Mouse (Mus musculus) intestine, embryonic 15.5 days (tissue): ENCODE results near the gene Cped1. TPM values are rescaled to one million over a fixed set of nuclear protein-coding genes. Genes with fewer than 3 reads are reported as not detected.
"Not testable (repeated sequence)": the region's sequence is repeated elsewhere in the genome, so short reads cannot be mapped to it uniquely, and the experiment has no call there.

Experiments
- ATAC-seq: fragments of 200-750 bp; cut with Nextera tagmentation; 2 replicates; pipeline ENCODE4 v1.8.0; 2017; ENCODE audit warnings: moderate TSS enrichment, moderate library complexity
- H3K27ac ChIP-seq: fragments of 300-500 bp; sonication (generic); 2 replicates; pipeline ENCODE4 v1.5.1; 2015; ENCODE audit warnings: mild to moderate bottlenecking, inconsistent platforms
- H3K27me3 ChIP-seq: fragments of 300-500 bp; sonication (generic); replicated peaks from 2 replicates; pipeline ENCODE4 v1.6.1; 2015; ENCODE audit warnings: inconsistent platforms
- H3K36me3 ChIP-seq: fragments of 300-500 bp; sonication (generic); 2 replicates; pipeline ENCODE4 v1.6.1; 2015; ENCODE audit warnings: inconsistent platforms
- H3K4me1 ChIP-seq: fragments of 300-500 bp; sonication (generic); replicated peaks from 2 replicates; pipeline ENCODE4 v1.6.1; 2015; ENCODE audit warnings: inconsistent platforms
- H3K4me2 ChIP-seq: fragments of 300-500 bp; sonication (generic); replicated peaks from 2 replicates; pipeline ENCODE4 v1.6.1; 2015; ENCODE audit warnings: mild to moderate bottlenecking, inconsistent platforms
- H3K4me3 ChIP-seq: fragments of 300-500 bp; sonication (generic); replicated peaks from 2 replicates; pipeline ENCODE4 v1.5.1; 2015; ENCODE audit warnings: inconsistent platforms
- H3K9ac ChIP-seq: fragments of 300-500 bp; sonication (generic); 2 replicates; pipeline ENCODE4 v1.6.1; 2015; ENCODE audit warnings: inconsistent platforms
- H3K9me3 ChIP-seq: fragments of 300-500 bp; sonication (generic); 2 replicates; pipeline ENCODE4 v1.6.1; 2016; ENCODE audit warnings: inconsistent platforms
- WGBS: fragments of 180-500 bp; shearing (Covaris S2); methylation state at CpG from one replicate; pipeline ENCODE4 v1.1.7; 2015; 5-methylcytosine and 5-hydroxymethylcytosine counted together
- polyA plus RNA-seq: library from polyadenylated mRNA; unstranded; fragments of >200 nt; fragmentation: Nextera tagmentation; extraction: Ambion mirVana; gene quantifications from 2 replicates; pipeline ENCODE4 v1.2.1, GENCODE M21; 2015

Gene Cped1
- polyA plus RNA-seq, 1 experiment from 2014 or later: 20.7 TPM

DNA sequence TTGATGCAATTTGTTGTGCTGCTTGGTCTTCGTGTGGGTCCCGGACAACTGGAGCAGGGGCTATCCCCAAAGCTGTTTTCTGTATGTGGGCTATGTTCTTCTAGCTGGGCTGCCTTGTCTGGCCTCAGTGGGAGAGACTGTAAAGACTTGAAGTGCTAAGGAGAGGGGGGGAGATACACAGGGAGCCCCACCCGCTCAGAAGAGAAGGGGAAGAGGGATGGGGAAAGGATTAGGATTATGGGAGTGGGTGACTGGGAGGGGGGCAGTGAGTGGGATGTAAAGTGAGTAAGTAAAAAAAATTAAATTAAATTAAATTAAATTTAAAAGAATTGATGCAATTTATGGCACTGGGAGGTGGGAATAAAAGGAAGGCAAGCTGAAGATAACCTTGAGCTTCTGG, 50.2 kb downstream of the Cped1 start:
- Histone ChIP-seq H3K4me1 (no peaks in the 10 kb centered on the region), H3K27me3 (no peaks in the 10 kb centered on the region), H3K9me3 (no peaks in the 10 kb centered on the region), H3K9ac (no peak overlapping the region), H3K4me3 (no peak overlapping the region), H3K27ac (no peak overlapping the region), H3K36me3 (no peaks in the 10 kb centered on the region), H3K4me2 (no peak overlapping the region)
- 87% methylated on average over 3 of the region's 3 CpGs for WGBS
- no peak for ATAC-seq

DNA sequence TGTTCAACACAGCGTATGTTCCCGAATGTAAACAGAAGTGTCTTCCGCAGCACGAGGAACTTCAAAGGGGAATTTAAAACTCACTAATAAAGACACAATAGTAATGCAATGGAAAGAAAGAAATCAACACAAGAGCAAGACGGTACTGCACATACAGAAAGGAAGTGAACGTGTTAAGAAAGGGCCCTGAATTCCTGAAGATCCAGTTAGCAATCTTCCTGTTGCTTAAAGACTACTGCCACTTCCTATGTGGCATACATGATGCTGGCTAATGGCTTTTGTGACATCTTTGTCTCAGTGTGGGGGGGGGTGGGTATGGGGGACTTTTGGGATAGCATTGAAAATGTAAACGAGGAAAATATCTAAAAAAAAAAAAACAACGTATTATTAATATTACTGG, 50.7 kb downstream of the Cped1 start:
- WGBS: 80% methylated on average over 8 of the region's 8 CpGs

DNA sequence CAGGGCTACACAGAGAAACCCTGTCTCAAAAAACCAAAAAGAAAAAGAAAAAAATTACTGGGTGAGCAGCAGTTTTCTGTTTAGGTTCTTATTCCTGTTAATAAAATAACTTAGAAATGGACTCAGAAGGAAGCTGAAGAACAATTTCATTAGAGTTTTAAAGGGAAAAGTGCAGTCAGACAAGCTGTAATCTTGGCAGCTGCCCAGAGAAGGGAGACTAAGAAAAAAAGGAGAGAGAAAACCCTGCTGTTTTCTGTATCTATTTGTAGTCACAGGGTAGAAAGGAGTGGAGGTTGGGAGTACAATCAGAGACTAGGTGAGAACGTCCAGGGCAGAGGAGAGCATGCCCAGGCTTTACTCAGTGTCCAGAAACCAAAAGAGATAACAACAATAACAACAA, 51.2 kb downstream of the Cped1 start:
- H3K27ac ChIP-seq: no peak overlapping the region
- no peaks in the 10 kb centered on the region for H3K4me1 ChIP-seq
- H3K4me3 ChIP-seq: no peak overlapping the region
- no peaks in the 10 kb centered on the region for H3K36me3 ChIP-seq
- no peak overlapping the region for H3K9ac ChIP-seq
- H3K4me2 ChIP-seq: no peak overlapping the region
- no peaks in the 10 kb centered on the region for H3K9me3 ChIP-seq
- 67% methylated on average over 1 of the region's 1 CpGs for WGBS
- ATAC-seq: no peak
- no peaks in the 10 kb centered on the region for H3K27me3 ChIP-seq

More for the DNA sequence above, 50.7 kb downstream of the Cped1 start:
- no peak overlapping the region for H3K27ac ChIP-seq
- H3K4me1 ChIP-seq: no peaks in the 10 kb centered on the region
- no peak for ATAC-seq
- no peak overlapping the region for H3K9ac ChIP-seq
- no peaks in the 10 kb centered on the region for H3K36me3 ChIP-seq
- H3K4me2 ChIP-seq: no peak overlapping the region
- H3K27me3 ChIP-seq: no peaks in the 10 kb centered on the region
- H3K9me3 ChIP-seq: no peaks in the 10 kb centered on the region
- H3K4me3 ChIP-seq: no peak overlapping the region

DNA sequence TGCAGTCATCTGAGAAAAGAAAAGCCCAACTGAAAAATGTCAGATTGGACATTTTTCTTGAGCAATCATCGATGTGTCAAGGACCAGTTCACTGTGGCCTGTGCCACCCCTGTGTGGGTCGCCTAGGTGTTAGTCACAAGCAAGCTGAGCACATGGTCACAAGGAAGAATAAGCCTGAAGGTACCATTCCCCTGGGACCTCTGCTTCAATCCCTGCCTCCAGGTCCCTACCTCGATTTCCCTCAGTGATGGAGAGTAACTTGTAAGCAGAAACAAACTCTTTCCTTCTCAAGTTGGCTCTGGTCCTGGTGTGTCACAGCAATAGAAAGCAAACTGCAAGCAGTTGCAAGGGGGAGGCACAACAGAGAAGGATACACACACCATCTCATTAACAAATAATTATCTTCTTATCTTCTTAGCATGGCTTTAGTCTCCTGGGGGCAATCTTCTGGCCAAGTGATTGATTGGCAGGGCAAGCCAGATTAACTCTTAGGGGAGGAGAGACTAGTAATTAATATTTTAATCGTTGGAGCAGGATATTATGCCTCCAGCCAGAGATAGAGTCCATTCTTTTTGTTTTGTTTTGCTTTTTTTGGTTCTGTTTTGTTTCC, 51.8 kb downstream of the Cped1 start:
- 69% methylated on average over 4 of the region's 4 CpGs for WGBS
- Histone ChIP-seq H3K27me3 (no peaks in the 10 kb centered on the region), H3K4me3 (no peak overlapping the region), H3K36me3 (no peaks in the 10 kb centered on the region), H3K4me2 (no peak overlapping the region), H3K9me3 (no peaks in the 10 kb centered on the region), H3K9ac (no peak overlapping the region), H3K27ac (no peak overlapping the region), H3K4me1 (no peaks in the 10 kb centered on the region)
- ATAC-seq: no peak

DNA sequence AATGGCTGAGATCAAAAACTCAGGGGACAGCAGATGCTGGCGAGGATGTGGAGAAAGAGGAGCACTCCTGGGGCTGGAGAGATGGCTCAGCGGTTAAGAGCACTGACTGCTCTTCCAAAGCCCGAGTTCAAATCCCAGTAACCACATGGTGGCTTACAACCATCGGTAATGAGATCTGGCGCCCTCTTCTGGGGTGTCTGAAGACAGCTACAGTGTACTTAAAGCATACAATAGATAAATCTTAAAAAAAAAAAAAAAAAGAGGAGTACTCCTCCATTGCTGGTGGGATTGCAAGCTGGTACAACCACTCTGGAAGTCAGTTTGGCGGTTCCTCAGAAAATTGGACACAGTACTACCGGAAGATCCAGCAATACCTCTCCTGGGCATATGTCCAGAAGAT, 54.0 kb downstream of the Cped1 start:
- H3K9me3 ChIP-seq, H3K27ac ChIP-seq, H3K4me2 ChIP-seq, H3K4me3 ChIP-seq, H3K36me3 ChIP-seq, H3K27me3 ChIP-seq, H3K4me1 ChIP-seq, ATAC-seq, H3K9ac ChIP-seq: not testable (repeated sequence)
- 70% methylated on average over 7 of the region's 7 CpGs for WGBS

DNA sequence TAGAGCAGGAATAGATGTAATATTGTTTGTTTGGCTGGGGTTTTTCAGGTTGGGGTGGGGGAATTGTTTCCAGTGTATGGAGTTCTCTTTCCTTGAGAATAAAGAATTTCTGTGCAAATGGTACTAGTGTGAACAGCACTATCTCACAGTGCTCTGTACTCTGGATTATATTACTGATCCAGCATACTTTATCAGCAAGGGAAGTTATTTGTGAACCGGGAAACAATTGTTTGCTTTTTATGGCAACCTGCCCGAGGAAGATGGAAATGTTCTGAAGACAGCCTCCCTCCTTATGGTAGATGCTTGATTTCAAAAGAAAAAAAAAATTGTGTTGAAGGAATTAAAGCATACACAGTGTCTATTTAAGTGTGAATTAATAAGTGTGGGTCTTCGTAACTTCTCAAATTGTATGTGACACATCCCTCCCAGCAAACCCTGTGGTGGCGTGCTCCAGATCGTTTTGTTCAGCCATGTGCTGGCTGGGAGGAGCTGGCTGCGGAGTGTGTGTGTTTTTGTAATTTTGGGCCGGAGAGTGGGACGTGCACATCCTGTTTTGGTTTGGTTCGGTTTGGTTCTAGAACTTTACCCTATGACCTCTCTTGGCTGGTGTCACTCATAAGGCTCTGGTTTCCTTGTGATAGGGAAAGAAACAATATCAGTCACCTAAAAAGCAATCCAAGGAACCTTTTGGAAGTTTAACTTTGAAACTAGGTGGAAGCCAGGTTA, 59.3 kb downstream of the Cped1 start:
- H3K9me3 ChIP-seq: no peaks in the 10 kb centered on the region
- H3K27me3 ChIP-seq: no peaks in the 10 kb centered on the region
- no peaks in the 10 kb centered on the region for H3K4me1 ChIP-seq
- H3K36me3 ChIP-seq: no peaks in the 10 kb centered on the region
- no peak overlapping the region for H3K27ac ChIP-seq
- no peak overlapping the region for H3K9ac ChIP-seq
- WGBS: 68% methylated on average over 9 of the region's 9 CpGs
- H3K4me2 ChIP-seq: no peak overlapping the region
- ATAC-seq: no peak
- H3K4me3 ChIP-seq: no peak overlapping the region

DNA sequence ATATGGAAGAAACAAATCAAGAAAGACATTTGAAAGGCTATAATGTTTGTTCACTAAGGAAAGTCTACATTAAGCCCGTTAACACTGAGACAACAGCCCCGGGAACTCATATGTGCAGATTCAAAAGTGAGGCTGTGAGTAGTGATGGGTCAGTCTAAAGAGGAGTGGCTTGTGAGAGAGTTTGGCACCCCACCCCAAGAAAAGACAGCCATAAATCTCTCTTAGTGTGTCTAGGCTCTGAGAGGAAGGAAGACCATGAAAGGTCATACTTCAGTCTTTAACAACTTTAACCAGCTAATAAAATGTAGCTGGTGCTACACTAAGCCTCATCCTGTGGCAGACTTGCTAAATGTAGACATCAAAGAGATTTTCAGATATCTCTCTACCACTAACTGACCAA, 61.4 kb downstream of the Cped1 start:
- Histone ChIP-seq H3K9me3 (no peaks in the 10 kb centered on the region), H3K4me3 (no peak overlapping the region), H3K9ac (no peak overlapping the region), H3K27ac (no peak overlapping the region), H3K27me3 (no peaks in the 10 kb centered on the region), H3K4me1 (no peaks in the 10 kb centered on the region), H3K4me2 (no peak overlapping the region), H3K36me3 (no peaks in the 10 kb centered on the region)
- WGBS: 68% methylated on average over 2 of the region's 2 CpGs
- ATAC-seq: no peak

DNA sequence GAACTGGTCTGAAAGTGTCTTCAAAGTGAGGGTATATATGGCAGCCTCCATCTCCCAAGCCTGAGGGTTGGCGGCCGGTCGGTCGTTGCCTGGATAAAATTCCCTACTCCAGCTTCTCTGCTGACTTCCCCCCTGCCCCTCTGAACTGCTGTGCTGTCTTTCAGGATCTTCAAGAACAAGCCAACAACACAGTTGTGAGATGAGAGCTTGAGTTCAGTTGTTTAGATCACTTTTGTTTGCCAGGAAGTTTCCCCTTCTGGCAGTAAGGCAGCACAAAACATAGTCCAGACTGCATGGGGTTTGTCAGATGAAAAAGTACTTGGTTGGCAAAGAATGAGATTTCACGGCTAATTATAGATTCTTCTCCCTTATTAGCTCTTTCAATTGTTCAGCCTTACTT, 63.4 kb downstream of the Cped1 start:
- no peak overlapping the region for H3K4me2 ChIP-seq
- WGBS: 48% methylated on average over 5 of the region's 5 CpGs
- no peak for ATAC-seq
- H3K27ac ChIP-seq: peak overlapping the region; percentile 61
- H3K9ac ChIP-seq: no peak overlapping the region
- H3K4me3 ChIP-seq: no peak overlapping the region
- H3K9me3 ChIP-seq: no peaks in the 10 kb centered on the region
- H3K4me1 ChIP-seq: no peaks in the 10 kb centered on the region
- no peaks in the 10 kb centered on the region for H3K36me3 ChIP-seq
- no peaks in the 10 kb centered on the region for H3K27me3 ChIP-seq

DNA sequence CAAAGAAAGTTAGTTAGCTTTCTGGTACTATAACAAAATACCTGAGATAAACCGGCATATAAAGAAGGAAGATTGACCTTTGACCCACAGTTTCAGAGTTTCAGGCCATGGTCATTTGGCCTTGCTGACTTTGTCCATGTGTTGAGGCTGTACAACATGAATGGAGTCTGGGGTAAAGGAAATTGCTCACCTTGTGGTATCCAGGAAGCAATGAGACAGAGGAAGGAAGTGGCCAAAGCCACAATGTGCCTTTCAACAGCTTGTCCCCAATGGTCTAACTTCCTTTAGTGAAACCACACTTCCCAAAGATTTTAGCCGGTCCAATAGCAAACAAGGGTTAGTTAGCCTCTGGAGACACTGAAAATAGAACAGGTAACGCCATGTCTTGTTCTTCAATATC, 65.8 kb downstream of the Cped1 start:
- Histone ChIP-seq H3K27ac (no peak overlapping the region), H3K4me2 (no peak overlapping the region), H3K36me3 (no peaks in the 10 kb centered on the region), H3K9ac (no peak overlapping the region), H3K4me1 (no peaks in the 10 kb centered on the region), H3K4me3 (no peak overlapping the region), H3K27me3 (no peaks in the 10 kb centered on the region), H3K9me3 (no peaks in the 10 kb centered on the region)
- WGBS: 83% methylated on average over 3 of the region's 3 CpGs
- no peak for ATAC-seq

DNA sequence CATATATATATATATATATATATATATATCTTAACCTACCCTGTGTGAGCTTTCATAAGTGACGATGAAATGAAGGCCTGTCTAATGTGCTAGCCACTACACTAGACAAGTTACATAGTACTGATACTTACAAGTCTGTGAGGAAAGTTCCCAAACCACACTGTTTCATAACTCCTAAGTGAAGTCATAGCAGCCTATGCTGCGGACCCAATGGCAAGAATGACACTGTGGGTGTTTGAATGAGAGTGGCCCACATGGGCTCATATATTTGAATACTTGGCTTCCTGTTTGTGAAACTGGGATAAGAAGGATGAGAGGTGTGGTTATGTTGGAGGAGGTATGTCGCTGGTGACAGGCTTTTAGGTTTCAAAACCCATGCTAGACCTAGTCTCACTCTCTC, 67.3 kb downstream of the Cped1 start:
- H3K27ac ChIP-seq: no peak overlapping the region
- H3K9me3 ChIP-seq: no peaks in the 10 kb centered on the region
- H3K36me3 ChIP-seq: no peaks in the 10 kb centered on the region
- no peak for ATAC-seq
- no peaks in the 10 kb centered on the region for H3K27me3 ChIP-seq
- no peak overlapping the region for H3K4me2 ChIP-seq
- no peak overlapping the region for H3K9ac ChIP-seq
- no peaks in the 10 kb centered on the region for H3K4me1 ChIP-seq
- WGBS: 95% methylated on average over 3 of the region's 3 CpGs
- no peak overlapping the region for H3K4me3 ChIP-seq

DNA sequence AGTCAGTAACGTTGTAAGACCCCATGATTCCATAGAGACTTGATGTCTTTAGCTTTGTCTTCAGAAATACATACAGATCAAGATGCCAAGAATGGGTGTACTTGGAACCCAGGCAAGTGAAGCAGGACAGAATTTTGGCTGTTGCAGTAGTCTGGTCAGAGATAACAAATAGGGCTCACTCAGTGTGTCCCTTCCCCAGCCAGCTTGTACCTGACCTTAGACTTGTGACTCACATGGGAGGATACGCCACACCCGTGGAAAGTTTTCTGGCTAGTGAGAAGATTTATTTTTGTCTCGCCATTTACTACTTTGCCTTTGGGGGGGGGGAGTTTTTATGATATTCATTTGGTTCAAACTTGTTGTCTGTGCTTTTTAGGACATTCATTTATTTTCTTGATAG, 78.6 kb downstream of the Cped1 start:
- Histone ChIP-seq H3K4me2 (no peak overlapping the region), H3K9ac (no peak overlapping the region), H3K4me3 (no peak overlapping the region), H3K27me3 (no peaks in the 10 kb centered on the region), H3K27ac (no peak overlapping the region), H3K4me1 (no peaks in the 10 kb centered on the region), H3K36me3 (no peaks in the 10 kb centered on the region), H3K9me3 (no peaks in the 10 kb centered on the region)
- ATAC-seq: no peak
- 61% methylated on average over 4 of the region's 4 CpGs for WGBS

DNA sequence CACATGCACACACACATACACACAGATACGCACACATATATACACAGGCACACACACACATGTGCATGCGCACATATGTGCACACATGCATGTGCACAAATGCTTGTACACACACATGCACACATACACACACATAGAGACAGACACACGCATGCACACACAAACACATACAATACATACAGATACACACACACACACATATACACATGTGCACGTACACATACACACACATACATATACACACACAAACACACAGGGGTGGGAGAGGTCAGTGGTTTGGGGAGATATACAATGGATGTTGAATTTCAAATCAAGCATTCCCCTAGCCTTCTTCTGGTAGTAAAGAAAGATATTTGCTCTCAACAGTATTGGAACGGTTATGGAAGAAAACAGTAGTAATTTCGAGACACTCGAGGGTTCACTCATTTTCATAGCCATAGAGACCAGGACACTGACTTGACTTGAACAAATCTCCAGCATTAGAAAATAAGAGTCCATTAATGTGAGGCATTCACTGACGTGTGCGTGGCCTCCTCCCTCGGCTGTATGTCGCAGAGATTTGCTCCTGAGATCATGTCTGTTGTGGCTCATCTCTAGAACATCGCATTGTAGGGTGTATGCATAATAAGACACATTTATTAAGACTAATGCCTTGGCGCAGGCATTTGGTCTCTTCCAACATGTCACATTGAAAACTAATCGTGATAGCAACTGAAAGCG, 85.0 kb downstream of the Cped1 start:
- Histone ChIP-seq H3K4me3 (no peak overlapping the region), H3K27ac (no peak overlapping the region), H3K4me1 (peaks cover 5% of the 10 kb centered on the region; the same call in 1 of the 2 replicates), H3K4me2 (peak overlapping the region; percentile 36), H3K27me3 (no peaks in the 10 kb centered on the region), H3K9ac (no peak overlapping the region), H3K9me3 (no peaks in the 10 kb centered on the region), H3K36me3 (no peaks in the 10 kb centered on the region)
- ATAC-seq: 0 out of 2 replicates have a peak, but pooled peaks have one; percentile 31
- 71% methylated on average over 15 of the region's 15 CpGs for WGBS
